Mouse (Mus musculus): Measurements from ENCODE around the gene Zfp821.
"Not testable (repeated sequence)": the region's sequence is repeated elsewhere in the genome, so short reads cannot be mapped to it uniquely, and the experiment has no call there.

Gene Zfp821

GRCm38 (mm10) chr8:109714961-109715360 is 9.6 kb downstream of the Zfp821 start:
- DNase-seq: no peak

GRCm38 (mm10) chr8:109725106-109725505 is 19.8 kb downstream of the Zfp821 start:
- DNase-seq: peak; percentile 81

- no peak for DNase-seq
These were observed 25.7 kb downstream of the Zfp821 start for GRCm38 (mm10) chr8:109731012-109731411.

- DNase-seq: peak; percentile 39
These were observed 28.7 kb downstream of the Zfp821 start for GRCm38 (mm10) chr8:109734018-109734417.

- no peak for DNase-seq
These were observed 31.5 kb downstream of the Zfp821 start for GRCm38 (mm10) chr8:109736819-109737218.

GRCm38 (mm10) chr8:109737237-109738048 is 32.1 kb downstream of the Zfp821 start, which contains the start of gene Atxn1l:
TSS of gene Atxn1l (minus strand) at chr8:109737739.
- DNase-seq: peak; percentile 90

- no peak for DNase-seq
These were observed 32.7 kb downstream of the Zfp821 start for GRCm38 (mm10) chr8:109738049-109738380.

GRCm38 (mm10) chr8:109747468-109748199 is 42.3 kb downstream of the Zfp821 start:
- no peak for DNase-seq

GRCm38 (mm10) chr8:109750274-109750673 is 44.9 kb downstream of the Zfp821 start:
- peak; percentile 26 for DNase-seq

- DNase-seq: peak; percentile 55
These were observed 45.4 kb downstream of the Zfp821 start for GRCm38 (mm10) chr8:109750699-109751098.

- DNase-seq: peak; percentile 85
These were observed 46.6 kb downstream of the Zfp821 start for GRCm38 (mm10) chr8:109751731-109752485.

- DNase-seq: no peak
These were observed 49.4 kb downstream of the Zfp821 start for GRCm38 (mm10) chr8:109754696-109755095.

GRCm38 (mm10) chr8:109755554-109755953 is 50.2 kb downstream of the Zfp821 start:
- not testable (repeated sequence) for DNase-seq

- no peak for DNase-seq
These were observed 51.5 kb downstream of the Zfp821 start for GRCm38 (mm10) chr8:109756849-109757248.

GRCm38 (mm10) chr8:109759426-109759825 is 54.1 kb downstream of the Zfp821 start:
- no peak for DNase-seq

- peak; percentile 59 for DNase-seq
These were observed 54.9 kb downstream of the Zfp821 start for GRCm38 (mm10) chr8:109760221-109760620.

GRCm38 (mm10) chr8:109764031-109764430 is 58.7 kb downstream of the Zfp821 start:
- no peak for DNase-seq

GRCm38 (mm10) chr8:109766081-109766480 is 60.7 kb downstream of the Zfp821 start:
- DNase-seq: no peak

- DNase-seq: no peak
These were observed 67.8 kb downstream of the Zfp821 start for GRCm38 (mm10) chr8:109773154-109773553.
